Mouse (Mus musculus): ENCODE results near the gene Mob3b. TPM values are rescaled to one million over a fixed set of nuclear protein-coding genes. Genes with fewer than 3 reads are reported as not detected.

Gene Mob3b
- polyA plus RNA-seq, 1 experiment: 2.3 TPM

DNA sequence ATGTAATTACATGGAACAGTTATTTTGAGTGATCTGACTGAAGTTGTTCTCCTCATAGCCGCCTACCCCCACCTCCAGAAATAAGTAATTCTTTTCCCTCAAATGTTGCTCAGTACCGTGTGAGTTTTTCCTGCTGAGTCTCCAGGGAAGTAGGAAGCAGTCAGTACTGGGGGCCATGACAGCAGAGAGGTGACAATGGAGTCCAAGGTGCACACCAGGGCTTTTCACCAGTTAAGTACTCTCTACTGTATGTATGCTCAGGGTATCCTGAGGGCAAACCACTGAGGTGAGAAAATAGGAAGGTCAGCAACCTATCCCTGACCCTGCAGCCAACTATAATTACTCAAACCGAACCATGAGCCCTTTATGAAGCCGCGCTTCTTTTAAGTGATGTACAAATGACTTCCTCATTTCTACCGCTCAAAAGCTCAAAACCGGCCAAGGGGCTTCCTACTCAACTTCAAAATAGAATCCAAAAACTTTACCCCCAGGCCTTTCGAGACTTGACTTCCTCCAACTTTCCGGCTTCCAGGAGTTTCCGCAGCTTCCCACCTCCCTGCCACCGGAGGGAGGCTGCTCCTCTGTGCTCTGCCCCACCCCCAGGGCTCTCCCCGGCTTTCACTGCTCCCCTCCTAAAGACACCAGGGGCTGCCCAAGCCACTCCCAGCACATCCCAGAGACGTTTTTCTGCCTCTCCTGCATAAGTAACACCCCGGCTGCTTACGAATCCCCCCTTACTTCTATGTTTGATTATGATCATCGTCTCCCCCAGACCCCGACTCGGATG lies 122.6 kb downstream of the Mob3b start:
- Histone ChIP-seq H3K4me3 (ENCODE audit: extremely low read depth, insufficient read depth, insufficient read length) (no peak overlapping the region), H3K4me1 (ENCODE audit: control insufficient read depth, insufficient read depth, insufficient read length) (no peaks in the 10 kb centered on the region), H3K36me3 (ENCODE audit: control insufficient read depth, insufficient read depth, low read length) (no peaks in the 10 kb centered on the region), H3K27ac (ENCODE audit: insufficient read depth, low read length) (no peak overlapping the region), H3K27me3 (ENCODE audit: control insufficient read depth, insufficient read depth, low read length) (no peaks in the 10 kb centered on the region)
- 24% methylated on average over 18 of the region's 18 CpGs for WGBS
- DNase-seq (ENCODE audit: low read depth in 1 of 2, low spot score in 2 of 2): no peak
- TF ChIP-seq CTCF (IDR thresholded peaks at IDR 0.05; ENCODE audit: extremely low read depth, insufficient read depth, insufficient read length, insufficient replicate concordance) (no peak), POLR2A (IDR thresholded peaks at IDR 0.05; ENCODE audit: low read depth, low read length) (no peak)

GRCm38 (mm10) chr4:35032758-35033157 lies 124.5 kb downstream of the Mob3b start:
- DNase-seq (ENCODE audit: low read depth in 1 of 2, low spot score in 2 of 2): no peak
- Histone ChIP-seq H3K27me3 (ENCODE audit: control insufficient read depth, insufficient read depth, low read length) (no peaks in the 10 kb centered on the region), H3K27ac (ENCODE audit: insufficient read depth, low read length) (no peak overlapping the region), H3K36me3 (ENCODE audit: control insufficient read depth, insufficient read depth, low read length) (no peaks in the 10 kb centered on the region), H3K4me1 (ENCODE audit: control insufficient read depth, insufficient read depth, insufficient read length) (no peaks in the 10 kb centered on the region), H3K4me3 (ENCODE audit: extremely low read depth, insufficient read depth, insufficient read length) (no peak overlapping the region)
- no peak for TF ChIP-seq CTCF (IDR thresholded peaks at IDR 0.05; ENCODE audit: extremely low read depth, insufficient read depth, insufficient read length, insufficient replicate concordance)
- TF ChIP-seq POLR2A (IDR thresholded peaks at IDR 0.05; ENCODE audit: low read depth, low read length): no peak
- WGBS: 92% methylated on average over 3 of the region's 3 CpGs

DNA sequence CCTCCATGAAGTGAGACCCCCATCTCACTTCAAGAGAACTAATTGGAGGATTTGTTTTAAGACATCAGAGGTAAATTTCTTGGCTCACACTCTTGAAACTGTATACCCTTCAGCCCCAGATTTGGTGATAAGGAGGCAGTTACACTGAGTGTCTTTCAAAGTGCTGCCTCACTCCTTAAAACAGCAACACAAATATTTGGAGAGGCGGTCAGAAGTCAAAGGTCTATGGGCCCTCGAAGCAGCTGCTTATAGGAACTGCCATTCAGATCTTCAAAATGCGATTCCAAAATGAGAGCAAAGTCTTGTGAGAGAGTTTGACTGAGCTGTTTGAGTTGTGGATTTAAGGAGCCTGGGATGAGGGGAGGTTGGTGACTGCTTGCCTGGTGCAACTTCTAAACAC lies 125.7 kb downstream of the Mob3b start:
- DNase-seq (ENCODE audit: low read depth in 1 of 2, low spot score in 2 of 2): no peak
- Histone ChIP-seq H3K4me3 (ENCODE audit: extremely low read depth, insufficient read depth, insufficient read length) (no peak overlapping the region), H3K27me3 (ENCODE audit: control insufficient read depth, insufficient read depth, low read length) (no peaks in the 10 kb centered on the region), H3K27ac (ENCODE audit: insufficient read depth, low read length) (no peak overlapping the region), H3K4me1 (ENCODE audit: control insufficient read depth, insufficient read depth, insufficient read length) (no peaks in the 10 kb centered on the region), H3K36me3 (ENCODE audit: control insufficient read depth, insufficient read depth, low read length) (no peaks in the 10 kb centered on the region)
- 82% methylated on average over 3 of the region's 3 CpGs for WGBS
- TF ChIP-seq CTCF (IDR thresholded peaks at IDR 0.05; ENCODE audit: extremely low read depth, insufficient read depth, insufficient read length, insufficient replicate concordance) (no peak), POLR2A (IDR thresholded peaks at IDR 0.05; ENCODE audit: low read depth, low read length) (no peak)

- H3K4me1 ChIP-seq (ENCODE audit: control insufficient read depth, insufficient read depth, insufficient read length): no peaks in the 10 kb centered on the region
- H3K27me3 ChIP-seq (ENCODE audit: control insufficient read depth, insufficient read depth, low read length): no peaks in the 10 kb centered on the region
- H3K27ac ChIP-seq (ENCODE audit: insufficient read depth, low read length): no peak overlapping the region
- TF ChIP-seq POLR2A (IDR thresholded peaks at IDR 0.05; ENCODE audit: low read depth, low read length): no peak
- no peak for TF ChIP-seq CTCF (IDR thresholded peaks at IDR 0.05; ENCODE audit: extremely low read depth, insufficient read depth, insufficient read length, insufficient replicate concordance)
- no peak for DNase-seq (ENCODE audit: low read depth in 1 of 2, low spot score in 2 of 2)
- 89% methylated on average over 5 of the region's 5 CpGs for WGBS
- no peaks in the 10 kb centered on the region for H3K36me3 ChIP-seq (ENCODE audit: control insufficient read depth, insufficient read depth, low read length)
- no peak overlapping the region for H3K4me3 ChIP-seq (ENCODE audit: extremely low read depth, insufficient read depth, insufficient read length)
These were observed 126.1 kb downstream of the Mob3b start for GRCm38 (mm10) chr4:35031141-35031540.

DNA sequence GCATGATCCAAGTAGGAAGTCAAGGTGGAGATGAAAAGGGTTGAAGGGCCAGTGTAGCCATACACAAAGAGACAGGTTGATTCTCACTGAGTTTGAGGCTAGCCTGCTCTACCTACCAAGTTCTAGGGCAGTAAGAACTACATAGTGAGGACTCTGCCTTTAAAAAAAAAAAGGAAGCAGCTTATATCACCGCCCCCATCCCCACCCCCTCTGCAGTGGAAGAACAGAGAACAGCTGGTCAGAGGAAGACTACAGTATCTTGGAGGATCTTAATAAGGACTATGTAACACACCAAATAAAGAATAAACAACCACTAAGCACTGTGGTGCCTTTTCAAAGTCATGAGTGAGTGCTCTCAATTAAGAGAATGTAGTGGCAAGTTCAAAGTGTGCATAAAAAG lies 138.9 kb downstream of the Mob3b start:
- Histone ChIP-seq H3K36me3 (ENCODE audit: control insufficient read depth, insufficient read depth, low read length) (no peaks in the 10 kb centered on the region), H3K4me1 (ENCODE audit: control insufficient read depth, insufficient read depth, insufficient read length) (no peaks in the 10 kb centered on the region), H3K27me3 (ENCODE audit: control insufficient read depth, insufficient read depth, low read length) (no peaks in the 10 kb centered on the region), H3K27ac (ENCODE audit: insufficient read depth, low read length) (no peak overlapping the region), H3K4me3 (ENCODE audit: extremely low read depth, insufficient read depth, insufficient read length) (no peak overlapping the region)
- 16% methylated on average over 1 of the region's 1 CpGs for WGBS
- TF ChIP-seq CTCF (IDR thresholded peaks at IDR 0.05; ENCODE audit: extremely low read depth, insufficient read depth, insufficient read length, insufficient replicate concordance) (no peak), POLR2A (IDR thresholded peaks at IDR 0.05; ENCODE audit: low read depth, low read length) (no peak)
- no peak for DNase-seq (ENCODE audit: low read depth in 1 of 2, low spot score in 2 of 2)

GRCm38 (mm10) chr4:35012401-35013307 lies 144.6 kb downstream of the Mob3b start:
- TF ChIP-seq CTCF (IDR thresholded peaks at IDR 0.05; ENCODE audit: extremely low read depth, insufficient read depth, insufficient read length, insufficient replicate concordance) (no peak), POLR2A (IDR thresholded peaks at IDR 0.05; ENCODE audit: low read depth, low read length) (no peak)
- Histone ChIP-seq H3K4me3 (ENCODE audit: extremely low read depth, insufficient read depth, insufficient read length) (no peak overlapping the region), H3K4me1 (ENCODE audit: control insufficient read depth, insufficient read depth, insufficient read length) (no peaks in the 10 kb centered on the region), H3K27ac (ENCODE audit: insufficient read depth, low read length) (no peak overlapping the region), H3K36me3 (ENCODE audit: control insufficient read depth, insufficient read depth, low read length) (no peaks in the 10 kb centered on the region), H3K27me3 (ENCODE audit: control insufficient read depth, insufficient read depth, low read length) (no peaks in the 10 kb centered on the region)
- DNase-seq (ENCODE audit: low read depth in 1 of 2, low spot score in 2 of 2): no peak
- 80% methylated on average over 10 of the region's 10 CpGs for WGBS

Data from spleen, adult 2 months (tissue).